Mouse (Mus musculus) hindbrain, embryonic 12.5 days (tissue): ENCODE data around the gene Spdl1. TPM values are rescaled to one million over a fixed set of nuclear protein-coding genes. Genes with fewer than 3 reads are reported as not detected.
A peak's percentile ranks its signal among the peaks of the same experiment; 100 is the strongest.

ENCODE experiments used
- ATAC-seq: fragments of 200-750 bp; cut with Nextera tagmentation; 2 replicates; pipeline ENCODE4 v1.8.0; 2017; ENCODE audit warnings: moderate TSS enrichment; ENCODE audit not compliant: low FRiP score
- H3K27ac ChIP-seq: fragments of 300-500 bp; sonication (generic); 2 replicates; pipeline ENCODE4 v1.5.1; 2016; ENCODE audit warnings: mild to moderate bottlenecking
- H3K27me3 ChIP-seq: fragments of 300-500 bp; sonication (generic); 2 replicates; pipeline ENCODE4 v1.6.1; 2016; ENCODE audit warnings: mild to moderate bottlenecking
- H3K36me3 ChIP-seq: fragments of 300-500 bp; sonication (generic); 2 replicates; pipeline ENCODE4 v1.6.1; 2016; ENCODE audit warnings: mild to moderate bottlenecking
- H3K4me1 ChIP-seq: fragments of 300-500 bp; sonication (generic); 2 replicates; pipeline ENCODE4 v1.6.1; 2016
- H3K4me2 ChIP-seq: fragments of 300-500 bp; sonication (generic); replicated peaks from 2 replicates; pipeline ENCODE4 v1.6.1; 2016; ENCODE audit warnings: mild to moderate bottlenecking
- H3K4me3 ChIP-seq: fragments of 300-500 bp; sonication (generic); 2 replicates; pipeline ENCODE4 v1.5.1; 2016; ENCODE audit warnings: mild to moderate bottlenecking
- H3K9ac ChIP-seq: fragments of 300-500 bp; sonication (generic); 2 replicates; pipeline ENCODE4 v1.6.1; 2016; ENCODE audit warnings: mild to moderate bottlenecking, moderate library complexity
- H3K9me3 ChIP-seq: fragments of 300-500 bp; sonication (generic); replicated peaks from 2 replicates; pipeline ENCODE4 v1.6.1; 2016; ENCODE audit warnings: mild to moderate bottlenecking
- WGBS: fragments of 180-500 bp; shearing (Covaris S2); methylation state at CpG from one replicate; pipeline ENCODE4 v1.1.7; 2016; 5-methylcytosine and 5-hydroxymethylcytosine counted together
- polyA plus RNA-seq: library from polyadenylated mRNA; unstranded; fragments of >200 nt; fragmentation: Nextera tagmentation; extraction: Ambion mirVana; gene quantifications from 2 replicates; pipeline ENCODE4 v1.2.1, GENCODE M21; 2016

Spdl1 gene
- 15.4 and 15.9 TPM in 2 replicates for polyA plus RNA-seq

DNA sequence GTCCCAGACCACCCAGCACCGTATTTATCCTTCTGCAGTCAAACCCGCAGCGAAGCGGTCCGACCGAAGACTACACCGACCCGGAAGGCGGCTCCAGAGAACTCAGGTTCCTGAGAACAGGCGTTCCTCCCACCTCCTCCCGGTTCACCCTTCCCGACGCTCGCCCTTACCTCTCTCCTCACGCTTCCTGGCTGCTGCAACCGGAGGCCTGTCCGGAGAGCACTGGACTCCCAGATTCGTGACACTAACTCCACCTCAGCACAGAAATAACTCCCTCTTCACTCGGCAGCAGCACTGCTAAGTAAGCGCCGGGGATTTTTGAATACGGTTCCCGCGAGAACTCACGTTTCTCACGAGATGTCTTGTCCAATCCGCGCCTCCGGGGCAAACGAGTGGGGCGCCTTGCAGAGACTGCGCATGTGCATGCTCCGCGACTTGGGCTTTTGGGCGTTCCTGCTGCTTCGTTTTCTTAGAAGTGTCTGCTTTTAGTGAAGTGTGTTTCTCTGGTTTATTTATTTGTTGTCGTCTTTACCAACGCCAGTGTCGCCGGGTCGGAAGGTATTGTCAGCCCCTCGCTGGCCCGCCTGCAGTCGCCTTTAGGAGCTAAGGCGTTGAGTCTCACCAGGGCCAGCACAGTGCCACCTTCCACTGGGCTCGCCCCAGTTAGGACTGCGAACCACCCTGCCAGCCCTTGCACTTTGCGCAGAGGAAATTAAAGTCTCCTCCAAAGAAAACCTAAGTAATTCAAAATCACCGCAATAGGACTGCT lies at the start of gene Spdl1:
Gene Spdl1 (minus strand): TSS at position 324 of the 769 bp plus-strand sequence.
- Histone ChIP-seq H3K9me3 (no peaks in the 10 kb centered on the region), H3K4me3 (peak within 1 kb of the TSS; percentile 76), H3K36me3 (peaks cover 16% of the 10 kb centered on the region; the same call in 1 of the 2 replicates), H3K9ac (peak within 1 kb of the TSS; percentile 75), H3K4me1 (peaks cover 13% of the 10 kb centered on the region), H3K27ac (peak within 1 kb of the TSS; percentile 64; the same call in 1 of the 2 replicates), H3K27me3 (no peaks in the 10 kb centered on the region), H3K4me2 (peak within 1 kb of the TSS; percentile 60)
- ATAC-seq, result peak; percentile 96
- WGBS, result under 1% methylated on average over 49 of the region's 49 CpGs

DNA sequence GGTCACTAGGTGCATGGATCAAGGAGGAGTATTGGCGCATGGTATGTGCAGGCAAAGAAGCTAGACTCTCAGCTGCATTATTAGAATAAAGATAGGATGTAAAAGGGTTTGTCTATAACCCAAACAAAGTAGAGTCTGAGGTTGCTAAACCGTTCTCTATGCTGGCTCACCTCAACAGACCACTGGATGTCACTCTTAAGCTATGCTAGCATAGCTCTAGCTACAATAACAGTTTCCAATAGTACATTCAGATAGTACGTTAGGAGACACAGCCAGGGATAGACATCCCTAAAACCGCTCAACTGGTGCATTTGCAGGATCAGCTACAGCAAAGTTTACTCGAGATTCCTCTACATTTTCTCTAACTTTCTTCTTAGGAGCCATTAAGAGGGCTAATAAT lies 48.1 kb upstream of the Spdl1 start:
- no peak overlapping the region for H3K4me2 ChIP-seq
- WGBS, result 54% methylated on average over 5 of the region's 5 CpGs
- no peak for ATAC-seq

DNA sequence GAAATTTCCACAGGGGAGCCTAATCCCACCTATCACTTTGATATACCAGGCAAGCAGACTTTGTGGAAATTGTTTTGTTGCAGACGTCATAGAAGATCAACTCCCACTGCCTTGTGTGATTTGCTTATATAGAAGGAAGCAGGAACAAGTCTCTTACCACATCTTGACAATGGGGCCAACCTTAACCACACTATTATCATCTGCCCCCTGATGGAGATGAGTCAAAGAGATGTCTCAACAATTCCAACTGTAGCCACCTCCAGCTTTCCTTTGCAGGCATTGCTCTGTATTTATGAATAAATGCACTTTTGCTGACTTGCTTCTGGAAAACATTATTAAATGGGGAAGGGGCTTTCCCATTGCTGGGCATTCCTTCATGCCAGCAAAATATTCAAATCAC lies 46.2 kb upstream of the Spdl1 start:
- no peak for ATAC-seq
- Histone ChIP-seq H3K4me1 (no peaks in the 10 kb centered on the region), H3K4me2 (no peak overlapping the region), H3K27me3 (no peaks in the 10 kb centered on the region), H3K4me3 (no peak overlapping the region), H3K36me3 (no peaks in the 10 kb centered on the region), H3K9me3 (no peaks in the 10 kb centered on the region), H3K9ac (no peak overlapping the region), H3K27ac (no peak overlapping the region)
- 77% methylated on average over 1 of the region's 1 CpGs for WGBS

More for the DNA sequence above, 48.1 kb upstream of the Spdl1 start:
- Histone ChIP-seq H3K9ac (no peak overlapping the region), H3K9me3 (no peaks in the 10 kb centered on the region), H3K27me3 (no peaks in the 10 kb centered on the region), H3K4me1 (no peaks in the 10 kb centered on the region), H3K27ac (no peak overlapping the region), H3K4me3 (no peak overlapping the region), H3K36me3 (no peaks in the 10 kb centered on the region)

DNA sequence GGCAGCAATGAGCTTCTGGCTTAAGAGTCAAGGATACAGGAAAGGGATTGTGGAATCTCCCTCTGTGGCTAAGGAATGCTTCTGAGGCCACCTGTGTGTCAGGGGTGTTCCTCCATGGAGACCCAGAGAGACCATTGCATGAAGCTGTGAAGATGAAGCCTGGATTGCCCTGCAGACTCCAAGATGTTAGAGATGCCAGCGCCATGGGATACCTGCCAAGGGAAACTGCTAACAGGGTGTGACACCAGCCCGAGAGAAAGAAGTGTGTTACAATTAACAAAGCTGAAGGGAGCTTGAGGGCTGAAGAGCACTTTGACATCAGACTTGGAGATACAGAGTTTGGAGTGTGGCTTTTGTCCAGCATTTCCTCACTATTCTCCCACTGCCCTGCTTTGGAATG lies 40.4 kb upstream of the Spdl1 start:
- Histone ChIP-seq H3K27me3 (no peaks in the 10 kb centered on the region), H3K27ac (no peak overlapping the region), H3K4me1 (no peaks in the 10 kb centered on the region), H3K4me3 (no peak overlapping the region), H3K9ac (no peak overlapping the region), H3K4me2 (no peak overlapping the region), H3K9me3 (no peaks in the 10 kb centered on the region), H3K36me3 (no peaks in the 10 kb centered on the region)
- 70% methylated on average over 2 of the region's 2 CpGs for WGBS
- no peak for ATAC-seq

DNA sequence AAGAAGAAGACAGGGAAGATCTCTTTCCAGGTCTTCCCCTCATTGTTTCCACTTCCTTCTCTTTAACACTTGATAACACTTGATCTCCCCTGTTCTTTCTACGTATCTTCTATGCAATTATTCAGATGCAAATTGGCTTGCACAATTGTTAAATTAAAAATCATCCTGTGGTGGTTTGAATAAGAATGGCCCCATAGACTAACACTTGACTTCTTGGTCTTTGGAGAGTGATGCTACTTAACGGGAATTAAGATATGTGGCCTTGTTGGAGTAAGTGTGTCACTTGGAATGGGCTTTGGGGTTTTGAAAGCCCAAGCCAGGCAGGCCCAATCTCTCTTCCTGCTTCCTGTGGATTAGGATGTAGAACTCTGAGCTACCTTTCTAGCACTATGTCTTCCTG lies 39.0 kb upstream of the Spdl1 start:
- Histone ChIP-seq H3K4me1 (no peaks in the 10 kb centered on the region), H3K9me3 (no peaks in the 10 kb centered on the region), H3K27me3 (no peaks in the 10 kb centered on the region), H3K4me2 (no peak overlapping the region), H3K36me3 (no peaks in the 10 kb centered on the region), H3K27ac (no peak overlapping the region), H3K9ac (no peak overlapping the region), H3K4me3 (no peak overlapping the region)
- no peak for ATAC-seq
- 69% methylated on average over 2 of the region's 2 CpGs for WGBS

DNA sequence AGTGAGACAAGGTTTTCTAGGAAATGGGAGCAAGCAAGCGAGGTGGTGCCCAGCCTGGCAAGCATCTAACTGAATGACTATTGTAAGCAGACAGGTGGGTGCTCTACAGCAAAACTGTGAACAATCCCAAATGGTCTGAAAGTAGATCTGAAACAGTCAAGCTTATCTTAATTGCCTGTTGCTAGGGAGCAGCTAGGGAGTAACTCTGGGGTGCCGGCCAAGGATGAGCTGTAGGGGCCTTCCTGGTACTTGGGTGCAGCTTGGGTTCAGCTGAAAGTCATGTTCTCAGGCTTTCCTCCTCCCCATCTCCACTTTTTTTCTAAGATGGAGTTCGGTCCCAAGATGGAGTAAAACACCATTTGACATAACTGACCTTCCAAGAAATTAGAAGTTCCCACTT lies 38.5 kb upstream of the Spdl1 start:
- H3K36me3 ChIP-seq, result no peaks in the 10 kb centered on the region
- H3K4me2 ChIP-seq, result no peak overlapping the region
- no peak overlapping the region for H3K4me3 ChIP-seq
- no peak overlapping the region for H3K9ac ChIP-seq
- H3K4me1 ChIP-seq, result no peaks in the 10 kb centered on the region
- ATAC-seq, result no peak
- H3K9me3 ChIP-seq, result no peaks in the 10 kb centered on the region
- H3K27ac ChIP-seq, result no peak overlapping the region
- 87% methylated on average over 3 of the region's 3 CpGs for WGBS
- no peaks in the 10 kb centered on the region for H3K27me3 ChIP-seq

DNA sequence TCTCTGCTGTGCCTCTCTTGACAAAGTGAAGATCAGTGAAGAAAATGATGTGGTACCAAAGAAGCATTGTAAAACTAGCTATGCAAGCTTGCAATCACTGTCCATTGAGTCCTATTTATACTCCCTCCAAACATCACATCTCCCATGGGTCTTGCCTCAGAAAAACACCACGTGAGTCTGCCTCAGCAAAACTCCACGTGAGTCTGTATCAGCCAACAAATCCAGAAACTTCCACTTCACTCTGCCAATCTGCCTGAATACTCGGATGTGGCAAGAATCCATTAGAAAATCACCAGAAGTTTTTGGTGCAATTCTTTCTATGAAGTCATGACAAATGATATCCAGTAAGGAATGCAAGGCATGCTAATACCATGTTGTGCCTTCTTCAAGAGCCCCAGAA lies 38.0 kb upstream of the Spdl1 start:
- no peaks in the 10 kb centered on the region for H3K36me3 ChIP-seq
- no peak overlapping the region for H3K4me3 ChIP-seq
- WGBS, result 79% methylated on average over 3 of the region's 3 CpGs
- H3K27me3 ChIP-seq, result no peaks in the 10 kb centered on the region
- no peak for ATAC-seq
- no peaks in the 10 kb centered on the region for H3K9me3 ChIP-seq
- H3K27ac ChIP-seq, result no peak overlapping the region
- no peaks in the 10 kb centered on the region for H3K4me1 ChIP-seq
- H3K4me2 ChIP-seq, result no peak overlapping the region
- no peak overlapping the region for H3K9ac ChIP-seq

DNA sequence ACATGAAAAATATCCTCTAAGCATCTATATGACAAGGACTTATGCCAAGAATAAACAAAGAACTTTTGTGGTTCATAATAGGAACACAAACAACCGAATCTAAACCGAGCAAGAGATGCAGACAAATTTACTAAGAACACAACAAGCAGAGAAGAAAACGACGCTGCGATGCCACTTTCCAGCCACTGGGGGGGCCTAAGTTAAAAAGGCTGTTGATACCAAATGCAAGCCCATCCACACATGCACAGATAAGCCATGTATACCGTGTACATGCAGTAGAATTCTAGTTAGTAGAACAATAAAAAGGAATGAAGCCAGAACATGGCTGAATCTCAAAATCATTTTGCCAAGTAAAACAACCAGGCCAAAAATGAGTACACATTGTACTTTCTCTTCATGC lies 35.2 kb upstream of the Spdl1 start:
- 42% methylated on average over 6 of the region's 6 CpGs for WGBS
- Histone ChIP-seq H3K27ac (no peak overlapping the region), H3K9ac (no peak overlapping the region), H3K4me1 (no peaks in the 10 kb centered on the region), H3K4me2 (no peak overlapping the region), H3K36me3 (no peaks in the 10 kb centered on the region), H3K9me3 (no peaks in the 10 kb centered on the region), H3K27me3 (no peaks in the 10 kb centered on the region), H3K4me3 (no peak overlapping the region)
- no peak for ATAC-seq

DNA sequence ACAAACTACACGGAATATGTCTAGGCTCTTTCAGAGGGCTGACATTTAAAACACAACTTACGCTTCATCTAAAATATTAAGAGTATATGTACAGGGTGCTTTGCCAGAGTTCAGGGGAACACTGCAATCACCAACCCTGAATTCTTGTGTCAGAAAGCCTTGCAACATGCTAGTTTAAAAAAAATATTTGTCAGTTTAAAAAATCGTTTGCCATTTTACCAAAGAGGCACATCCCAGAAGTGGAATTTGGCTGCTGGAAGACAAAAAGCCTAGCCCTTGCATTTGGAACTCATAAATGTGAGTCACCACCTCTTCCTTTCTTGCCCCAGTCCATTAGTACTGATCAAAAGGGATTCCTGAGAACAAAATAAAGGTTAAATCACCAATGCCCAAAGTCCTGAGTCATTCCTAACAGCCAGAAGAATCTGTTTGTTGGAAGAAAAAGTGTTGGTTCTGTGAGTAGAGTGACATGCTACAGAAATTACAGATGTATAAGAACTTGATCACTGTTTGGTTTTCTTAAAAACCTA lies 32.4 kb upstream of the Spdl1 start:
- no peaks in the 10 kb centered on the region for H3K9me3 ChIP-seq
- H3K27ac ChIP-seq, result no peak overlapping the region
- no peaks in the 10 kb centered on the region for H3K36me3 ChIP-seq
- H3K4me3 ChIP-seq, result no peak overlapping the region
- WGBS, result 81% methylated on average over 3 of the region's 3 CpGs
- no peaks in the 10 kb centered on the region for H3K4me1 ChIP-seq
- H3K4me2 ChIP-seq, result no peak overlapping the region
- no peak overlapping the region for H3K9ac ChIP-seq
- ATAC-seq, result no peak
- H3K27me3 ChIP-seq, result no peaks in the 10 kb centered on the region

DNA sequence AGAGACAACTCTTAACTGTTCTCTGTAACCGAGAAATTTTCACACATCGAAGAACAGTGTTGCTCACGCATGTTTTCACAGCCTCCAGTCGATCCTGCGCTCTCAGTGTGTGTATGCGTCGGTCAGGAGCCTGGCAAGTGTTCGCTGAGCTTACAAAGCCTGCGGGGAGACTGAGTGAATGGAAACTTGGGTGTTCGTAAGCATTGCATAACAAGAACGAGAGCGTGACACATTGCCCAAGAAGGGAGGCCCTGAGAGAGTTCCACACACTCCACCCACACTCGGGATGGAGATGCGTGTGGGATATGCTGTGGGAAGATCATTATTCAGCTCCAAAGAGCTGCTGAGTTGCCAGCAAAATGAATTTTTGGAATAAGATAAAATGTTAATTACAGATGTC lies 31.7 kb upstream of the Spdl1 start:
- no peak overlapping the region for H3K27ac ChIP-seq
- no peaks in the 10 kb centered on the region for H3K9me3 ChIP-seq
- H3K9ac ChIP-seq, result no peak overlapping the region
- ATAC-seq, result no peak
- no peaks in the 10 kb centered on the region for H3K36me3 ChIP-seq
- no peaks in the 10 kb centered on the region for H3K4me1 ChIP-seq
- H3K27me3 ChIP-seq, result no peaks in the 10 kb centered on the region
- H3K4me2 ChIP-seq, result no peak overlapping the region
- no peak overlapping the region for H3K4me3 ChIP-seq
- 86% methylated on average over 14 of the region's 14 CpGs for WGBS

DNA sequence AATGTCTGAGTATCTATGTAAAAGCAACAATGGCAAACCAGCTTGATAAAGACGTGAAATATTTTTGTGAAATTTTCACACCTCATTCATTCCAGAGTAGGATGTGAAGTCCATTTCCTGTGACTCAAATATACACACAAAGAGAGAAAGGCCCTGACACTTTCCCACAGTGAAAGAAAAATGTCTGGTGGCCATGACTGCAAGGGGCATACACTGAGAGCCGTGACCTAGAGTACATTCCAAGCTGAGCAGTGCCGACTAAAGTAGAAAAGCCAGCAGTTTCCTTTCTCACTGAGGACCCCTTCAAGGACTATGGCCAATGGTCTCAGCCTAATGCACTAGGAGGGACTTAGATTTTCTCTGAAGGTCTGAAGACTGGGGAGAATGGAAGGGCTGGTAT lies 23.2 kb upstream of the Spdl1 start:
- no peaks in the 10 kb centered on the region for H3K27me3 ChIP-seq
- WGBS, result 56% methylated on average over 3 of the region's 3 CpGs

DNA sequence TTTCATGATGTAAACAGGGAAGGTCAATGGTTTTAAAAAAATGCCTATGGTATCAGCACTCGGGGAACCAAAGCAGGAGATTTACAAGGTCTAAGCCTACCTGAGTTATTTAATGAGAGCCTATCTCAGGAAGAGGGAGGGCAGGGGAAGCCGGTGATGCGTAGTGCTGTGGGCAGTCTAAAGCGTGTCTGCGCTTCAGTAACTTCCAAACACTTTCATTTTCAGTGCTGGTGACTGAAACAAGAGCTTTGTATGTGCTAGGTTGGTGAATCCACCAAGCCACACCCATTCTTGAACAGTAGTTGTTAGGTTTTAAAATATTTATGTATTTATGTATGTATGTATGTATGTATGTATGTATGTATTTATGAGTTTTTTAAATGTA lies 12.8 kb upstream of the Spdl1 start:
- no peaks in the 10 kb centered on the region for H3K4me1 ChIP-seq
- H3K9ac ChIP-seq, result no peak overlapping the region
- no peak overlapping the region for H3K27ac ChIP-seq
- ATAC-seq, result no peak
- H3K4me2 ChIP-seq, result no peak overlapping the region
- H3K27me3 ChIP-seq, result no peaks in the 10 kb centered on the region
- no peak overlapping the region for H3K4me3 ChIP-seq
- H3K36me3 ChIP-seq, result no peaks in the 10 kb centered on the region
- no peaks in the 10 kb centered on the region for H3K9me3 ChIP-seq
- 87% methylated on average over 5 of the region's 5 CpGs for WGBS

More for the DNA sequence above, 23.2 kb upstream of the Spdl1 start:
- no peak for ATAC-seq
- H3K4me1 ChIP-seq, result no peaks in the 10 kb centered on the region
- H3K4me2 ChIP-seq, result no peak overlapping the region
- H3K36me3 ChIP-seq, result no peaks in the 10 kb centered on the region
- H3K9me3 ChIP-seq, result no peaks in the 10 kb centered on the region
- H3K4me3 ChIP-seq, result no peak overlapping the region
- no peak overlapping the region for H3K27ac ChIP-seq
- H3K9ac ChIP-seq, result no peak overlapping the region
